Mouse (Mus musculus): ENCODE results near the gene Spn. TPM values are rescaled to one million over a fixed set of nuclear protein-coding genes. Genes with fewer than 3 reads are reported as not detected.
"Not testable (repeated sequence)": the region's sequence is repeated elsewhere in the genome, so short reads cannot be mapped to it uniquely, and the experiment has no call there.

The Spn gene
- polyA plus RNA-seq, 1 experiment from 2014 or later: 8.2 TPM

- peaks cover 82% of the 10 kb centered on the region for H3K4me1 ChIP-seq (replicated peaks)
- no peaks in the 10 kb centered on the region for H3K9me3 ChIP-seq (replicated peaks)
- 0 out of 2 replicates have a peak, but pooled peaks have one; percentile 2 for ATAC-seq (ENCODE audit: low read depth)
- peak overlapping the region; percentile 75 for H3K4me2 ChIP-seq
- peak overlapping the region; percentile 74 for H3K9ac ChIP-seq
- peak overlapping the region; percentile 64 for H3K4me3 ChIP-seq (replicated peaks)
- H3K27me3 ChIP-seq: no peaks in the 10 kb centered on the region
- DNase-seq: peak; percentile 17
- 38% methylated on average over 20 of the region's 20 CpGs for WGBS (ENCODE audit: insufficient replicate concordance)
- H3K36me3 ChIP-seq: peaks cover 14% of the 10 kb centered on the region
- H3K27ac ChIP-seq: peak overlapping the region; percentile 93
Measured at GRCm38 (mm10) chr7:127090154-127091113, 47.2 kb downstream of the Spn start.

- H3K9me3 ChIP-seq (replicated peaks): no peaks in the 10 kb centered on the region
- DNase-seq: peak; percentile 52
- WGBS (ENCODE audit: insufficient replicate concordance): 8% methylated on average over 27 of the region's 27 CpGs
- H3K4me2 ChIP-seq: peak overlapping the region; percentile 77
- peaks cover 93% of the 10 kb centered on the region for H3K4me1 ChIP-seq (replicated peaks)
- peaks cover 14% of the 10 kb centered on the region for H3K36me3 ChIP-seq
- H3K27ac ChIP-seq: peak overlapping the region; percentile 93
- H3K9ac ChIP-seq: peak overlapping the region; percentile 73
- H3K4me3 ChIP-seq (replicated peaks): peak overlapping the region; percentile 48
- no peaks in the 10 kb centered on the region for H3K27me3 ChIP-seq
- ATAC-seq (ENCODE audit: low read depth): peak; percentile 45
Measured at GRCm38 (mm10) chr7:127088901-127089845, 48.5 kb downstream of the Spn start.

GRCm38 (mm10) chr7:127088083-127088482 is 49.5 kb downstream of the Spn start:
- Histone ChIP-seq H3K9me3 (replicated peaks) (no peaks in the 10 kb centered on the region), H3K4me1 (replicated peaks) (peaks cover 94% of the 10 kb centered on the region), H3K27ac (peak overlapping the region; percentile 82), H3K36me3 (peaks cover 11% of the 10 kb centered on the region), H3K9ac (no peak overlapping the region), H3K4me3 (replicated peaks) (no peak overlapping the region), H3K4me2 (no peak overlapping the region), H3K27me3 (no peaks in the 10 kb centered on the region)
- ATAC-seq (ENCODE audit: low read depth): no peak
- no peak for DNase-seq
- 42% methylated on average over 3 of the region's 3 CpGs for WGBS (ENCODE audit: insufficient replicate concordance)

- WGBS (ENCODE audit: insufficient replicate concordance): 53% methylated on average over 6 of the region's 6 CpGs
- not testable (repeated sequence) for H3K9me3 ChIP-seq (replicated peaks); H3K9ac ChIP-seq; H3K27me3 ChIP-seq; H3K36me3 ChIP-seq; H3K4me2 ChIP-seq; ATAC-seq (ENCODE audit: low read depth); H3K4me3 ChIP-seq (replicated peaks); DNase-seq
- peaks cover 92% of the 10 kb centered on the region for H3K4me1 ChIP-seq (replicated peaks)
- peak within 1 kb of the TSS; percentile 82 for H3K27ac ChIP-seq
Measured at GRCm38 (mm10) chr7:127087278-127088010, 50.2 kb downstream of the Spn start, which contains the start of gene Zg16. Zg16 (minus strand) TSS chr7:127087328.

GRCm38 (mm10) chr7:127085751-127086150 is 51.9 kb downstream of the Spn start:
- H3K4me2 ChIP-seq; H3K36me3 ChIP-seq; H3K4me3 ChIP-seq (replicated peaks); H3K27me3 ChIP-seq; H3K9me3 ChIP-seq (replicated peaks): not testable (repeated sequence)
- DNase-seq: peak; percentile 54
- H3K4me1 ChIP-seq (replicated peaks): peaks cover 82% of the 10 kb centered on the region
- 27% methylated on average over 6 of the region's 6 CpGs for WGBS (ENCODE audit: insufficient replicate concordance)
- peak overlapping the region; percentile 82 for H3K27ac ChIP-seq
- peak; percentile 57 for ATAC-seq (ENCODE audit: low read depth)
- H3K9ac ChIP-seq: 0 out of 2 replicates have a peak overlapping the region, but pooled peaks have one; percentile 29

GRCm38 (mm10) chr7:127084794-127085193 is 52.8 kb downstream of the Spn start:
- peaks cover 72% of the 10 kb centered on the region for H3K4me1 ChIP-seq (replicated peaks)
- no peak overlapping the region for H3K4me2 ChIP-seq
- H3K4me3 ChIP-seq (replicated peaks): no peak overlapping the region
- peak overlapping the region; percentile 43; the same call in 1 of the 2 replicates for H3K27ac ChIP-seq
- no peaks in the 10 kb centered on the region for H3K9me3 ChIP-seq (replicated peaks)
- no peak overlapping the region for H3K9ac ChIP-seq
- no peaks in the 10 kb centered on the region for H3K36me3 ChIP-seq
- ATAC-seq (ENCODE audit: low read depth) (no peak), DNase-seq (no peak)
- H3K27me3 ChIP-seq: no peaks in the 10 kb centered on the region
- 75% methylated on average over 2 of the region's 2 CpGs for WGBS (ENCODE audit: insufficient replicate concordance)

GRCm38 (mm10) chr7:127083689-127084088 is 53.9 kb downstream of the Spn start:
- Histone ChIP-seq H3K36me3 (no peaks in the 10 kb centered on the region), H3K9ac (no peak overlapping the region), H3K4me3 (replicated peaks) (no peak overlapping the region), H3K27ac (no peak overlapping the region), H3K4me2 (no peak overlapping the region), H3K4me1 (replicated peaks) (peaks cover 61% of the 10 kb centered on the region), H3K27me3 (no peaks in the 10 kb centered on the region), H3K9me3 (replicated peaks) (no peaks in the 10 kb centered on the region)
- ATAC-seq (ENCODE audit: low read depth) (0 out of 2 replicates have a peak, but pooled peaks have one; percentile 41), DNase-seq (no peak)
- WGBS (ENCODE audit: insufficient replicate concordance): 40% methylated on average over 4 of the region's 4 CpGs

- Histone ChIP-seq H3K4me2 (no peak overlapping the region), H3K4me3 (replicated peaks) (no peak overlapping the region), H3K36me3 (no peaks in the 10 kb centered on the region), H3K4me1 (replicated peaks) (peaks cover 56% of the 10 kb centered on the region), H3K27me3 (no peaks in the 10 kb centered on the region), H3K9me3 (replicated peaks) (no peaks in the 10 kb centered on the region), H3K27ac (no peak overlapping the region), H3K9ac (no peak overlapping the region)
- DNase-seq (no peak), ATAC-seq (ENCODE audit: low read depth) (no peak)
- 26% methylated on average over 2 of the region's 2 CpGs for WGBS (ENCODE audit: insufficient replicate concordance)
Measured at GRCm38 (mm10) chr7:127082995-127083394, 54.6 kb downstream of the Spn start.

GRCm38 (mm10) chr7:127082271-127082670 is 55.4 kb downstream of the Spn start:
- no peak overlapping the region for H3K9ac ChIP-seq
- H3K4me3 ChIP-seq (replicated peaks): no peak overlapping the region
- no peak for ATAC-seq (ENCODE audit: low read depth)
- DNase-seq: no peak
- WGBS (ENCODE audit: insufficient replicate concordance): 40% methylated on average over 8 of the region's 8 CpGs
- peaks cover 49% of the 10 kb centered on the region for H3K4me1 ChIP-seq (replicated peaks)
- H3K27me3 ChIP-seq: no peaks in the 10 kb centered on the region
- no peak overlapping the region for H3K4me2 ChIP-seq
- H3K36me3 ChIP-seq: no peaks in the 10 kb centered on the region
- no peaks in the 10 kb centered on the region for H3K9me3 ChIP-seq (replicated peaks)
- peak overlapping the region; percentile 29; the same call in 1 of the 2 replicates for H3K27ac ChIP-seq

All from liver, embryonic 13.5 days (tissue).